Mouse (Mus musculus) megakaryocyte-erythroid progenitor cell, adult 5-6 weeks (primary cell): ENCODE measurements around the gene Cops2. TPM values are rescaled to one million over a fixed set of nuclear protein-coding genes. Genes with fewer than 3 reads are reported as not detected.

Experiments
- ATAC-seq: replicated peaks from 2 replicates; pipeline ENCODE4 v1.8.0; 2016; ENCODE audit warnings: mild to moderate bottlenecking, inconsistent platforms; ENCODE audit not compliant: severe bottlenecking, poor library complexity, low FRiP score, low TSS enrichment
- total RNA-seq, 2 experiments: library from RNA; stranded (forward) in 1 of 2; stranded (reverse) in 1 of 2; fragments of 200-1000, 215-1000 nt in 1 of 2; fragments of >200 nt in 1 of 2; fragmentation: Nextera tagmentation in 1 of 2; gene quantifications; 2 replicates each; pipeline ENCODE4 v1.2.3; 2014 to 2017

The Cops2 gene
- total RNA-seq (2014; fragmentation: Nextera tagmentation), result 82.2 and 102 TPM in 2 replicates
- total RNA-seq (2017), result 156 and 313 TPM in 2 replicates

DNA sequence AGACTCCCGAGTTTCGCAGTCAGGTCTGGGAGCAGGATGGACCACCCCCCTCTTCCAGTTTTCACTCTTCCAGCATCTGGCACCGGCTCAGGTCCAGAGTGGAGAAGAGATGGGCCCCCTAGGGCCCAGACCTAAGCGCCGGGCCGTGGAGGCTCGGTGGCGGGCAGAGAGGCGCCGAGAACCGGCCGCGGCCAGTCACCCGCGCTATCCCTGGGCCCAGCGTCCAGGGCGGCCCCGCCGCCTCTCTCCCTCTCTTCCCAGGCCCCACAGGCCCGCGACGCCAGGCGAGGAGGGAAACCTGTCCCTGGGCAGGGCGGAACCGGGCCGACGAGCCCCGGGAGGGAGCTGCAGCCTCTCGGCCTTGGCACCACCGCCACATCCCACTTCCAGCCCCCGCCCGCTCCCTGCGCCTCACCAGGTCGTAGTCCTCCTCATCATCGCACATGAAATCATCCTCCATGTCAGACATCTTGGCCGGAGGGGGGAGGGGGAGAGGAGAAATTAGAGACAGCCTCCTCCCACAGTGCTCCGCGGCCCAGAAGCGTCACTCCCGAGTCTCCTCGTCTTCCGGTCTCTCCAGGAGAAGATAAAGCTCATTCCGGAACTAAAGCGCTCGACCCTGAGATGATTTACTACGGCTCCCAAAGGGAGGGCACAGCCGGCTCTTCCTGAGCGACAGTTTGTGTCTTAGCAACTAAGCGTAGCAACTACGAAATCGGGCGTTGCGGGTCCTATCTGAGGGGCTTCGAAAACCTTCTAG is at the start of gene Cops2, which contains the start of gene Galk2:
TSS of gene Cops2 (minus strand) at position 619 of the 760 bp plus-strand sequence.
TSS of gene Galk2 (plus strand) at position 589 of the 760 bp plus-strand sequence.
- ATAC-seq, result peak; percentile 98

GRCm38 (mm10) chr2:125907580-125908255 is 48.8 kb upstream of the Cops2 start:
- peak; percentile 78 for ATAC-seq

GRCm38 (mm10) chr2:125906407-125907066 is 47.6 kb upstream of the Cops2 start:
- ATAC-seq, result no peak

DNA sequence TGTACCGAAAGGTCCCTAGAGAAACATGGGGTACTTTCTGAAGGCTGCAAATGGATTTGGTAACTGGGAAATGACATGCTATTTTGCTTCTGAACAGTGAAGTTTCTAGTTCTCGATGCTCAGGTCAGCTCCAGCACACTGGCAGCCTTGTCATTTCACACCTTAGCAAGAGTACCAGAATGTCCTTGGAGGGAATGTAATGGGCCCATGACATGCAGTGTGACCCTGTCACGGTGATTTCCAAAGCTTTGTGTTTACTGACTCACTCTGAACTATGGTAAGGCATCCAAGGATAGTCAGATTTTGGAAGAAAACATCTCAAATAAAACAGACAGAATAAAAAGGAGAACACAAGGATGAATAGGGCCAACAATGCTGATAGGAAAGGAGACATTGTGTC is 42.5 kb upstream of the Cops2 start:
- ATAC-seq, result no peak

DNA sequence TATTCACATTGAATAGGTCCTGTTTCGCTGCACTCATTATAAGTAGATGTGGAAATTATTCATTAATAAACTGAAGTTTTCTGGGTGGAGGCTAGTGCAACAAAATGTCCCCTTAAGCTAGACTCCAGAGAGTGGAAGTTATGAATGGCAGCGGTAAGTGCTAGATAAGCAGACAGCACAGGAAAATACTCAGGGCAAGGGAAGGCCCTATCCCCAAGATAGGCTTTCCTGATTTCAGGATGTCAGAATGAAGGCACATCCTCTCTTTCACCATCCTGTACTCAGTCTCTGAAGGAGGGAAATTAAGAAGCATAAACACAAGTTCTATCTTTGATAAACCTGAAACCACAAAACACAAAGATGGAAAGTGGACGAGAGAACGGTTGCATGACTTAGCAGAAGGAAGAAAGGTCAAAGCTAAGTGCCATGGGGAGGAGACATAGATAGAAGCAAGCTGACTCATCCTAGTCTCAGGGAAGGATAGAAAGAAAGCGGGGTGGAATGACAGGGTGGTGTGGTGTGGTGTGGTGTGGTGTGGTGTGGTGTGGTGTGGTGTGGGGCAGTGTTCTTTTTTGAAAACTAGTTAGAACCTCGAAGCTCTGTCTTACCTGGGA is 42.0 kb upstream of the Cops2 start:
- peak; percentile 91 for ATAC-seq

DNA sequence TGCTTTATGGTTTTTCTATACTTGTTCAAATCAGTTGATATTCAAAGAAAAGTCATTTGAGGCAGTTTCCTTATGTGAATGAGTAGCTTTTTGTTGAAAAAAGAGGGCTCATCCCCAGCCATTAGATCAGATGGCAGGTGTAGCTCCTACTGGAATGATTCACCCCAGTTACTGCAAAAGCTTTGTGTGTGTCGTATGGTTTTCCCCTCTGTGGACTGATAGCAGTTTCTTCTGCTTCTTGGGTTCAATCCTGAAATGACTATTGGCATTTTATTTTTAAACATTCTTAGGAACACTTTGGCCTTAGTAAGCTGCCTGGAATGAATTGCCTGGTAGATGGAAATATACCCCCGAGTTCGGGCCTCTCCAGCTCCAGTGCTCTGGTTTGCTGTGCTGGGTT is 37.4 kb upstream of the Cops2 start:
- no peak for ATAC-seq

- ATAC-seq, result no peak
Measured at GRCm38 (mm10) chr2:125895099-125895498, 36.2 kb upstream of the Cops2 start.

GRCm38 (mm10) chr2:125893096-125893495 is 34.2 kb upstream of the Cops2 start:
- ATAC-seq, result 0 out of 2 replicates have a peak, but pooled peaks have one; percentile 61

GRCm38 (mm10) chr2:125885891-125886576 is 27.1 kb upstream of the Cops2 start:
- no peak for ATAC-seq

DNA sequence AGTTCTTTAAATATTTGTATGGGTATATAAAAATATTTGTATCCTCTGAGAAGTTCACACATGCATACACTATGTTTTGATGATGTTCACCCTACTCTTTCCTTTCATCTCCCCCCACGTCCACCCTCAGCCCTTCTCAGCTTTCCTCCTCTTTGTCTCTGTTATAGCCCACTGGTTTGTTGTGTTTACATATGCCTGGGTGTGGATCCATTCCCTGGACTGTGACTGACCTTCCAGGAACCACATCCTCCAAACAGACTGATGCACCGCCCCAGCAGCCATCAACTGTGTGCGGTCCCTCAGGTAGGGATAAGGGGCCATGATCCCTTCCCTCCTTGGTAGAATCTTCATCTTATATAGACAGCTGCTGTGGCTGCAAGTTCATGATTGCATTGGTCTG is 11.2 kb upstream of the Cops2 start:
- no peak for ATAC-seq

GRCm38 (mm10) chr2:125868301-125868700 is 9.4 kb upstream of the Cops2 start:
- ATAC-seq, result no peak

- peak; percentile 65 for ATAC-seq
Measured at GRCm38 (mm10) chr2:125866058-125866740, 7.3 kb upstream of the Cops2 start.

DNA sequence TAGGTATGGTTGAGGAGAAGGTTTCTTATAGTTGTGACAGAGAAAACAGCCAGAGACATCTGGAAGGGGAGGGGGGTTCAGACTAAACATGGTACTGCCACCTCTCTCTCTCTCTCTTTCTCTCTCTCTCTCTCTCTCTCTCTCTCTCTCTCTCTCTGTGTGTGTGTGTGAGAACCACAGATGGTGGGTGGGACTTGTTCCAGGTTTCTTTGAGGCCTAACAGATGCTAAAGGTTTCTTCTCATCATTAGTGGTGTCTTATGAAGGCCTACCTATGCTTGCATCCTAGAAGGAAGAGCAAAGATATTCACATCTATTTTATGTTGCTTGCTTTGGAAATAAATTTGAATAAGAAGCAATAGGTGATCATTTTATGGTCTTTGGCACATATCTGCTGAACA is 6.6 kb upstream of the Cops2 start:
- no peak for ATAC-seq

DNA sequence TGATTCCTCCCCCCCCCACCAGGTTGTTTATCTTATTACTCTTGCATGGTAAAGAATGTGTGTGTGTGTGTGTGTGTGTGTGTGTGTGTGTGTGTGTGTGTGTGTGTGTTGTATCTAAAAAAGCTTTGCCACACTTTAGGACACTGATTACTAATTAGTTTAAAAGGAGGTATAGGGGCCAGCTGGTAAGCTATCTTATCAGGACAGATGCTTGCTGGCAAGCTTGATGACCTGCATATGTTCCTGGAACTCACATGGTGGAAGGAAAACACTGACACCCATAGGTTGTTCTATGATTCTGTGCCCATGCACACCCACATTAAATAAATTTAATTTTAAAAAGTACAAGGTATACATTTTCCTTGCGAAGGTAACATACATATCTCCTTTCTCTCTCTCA is 5.6 kb upstream of the Cops2 start:
- peak; percentile 72 for ATAC-seq

DNA sequence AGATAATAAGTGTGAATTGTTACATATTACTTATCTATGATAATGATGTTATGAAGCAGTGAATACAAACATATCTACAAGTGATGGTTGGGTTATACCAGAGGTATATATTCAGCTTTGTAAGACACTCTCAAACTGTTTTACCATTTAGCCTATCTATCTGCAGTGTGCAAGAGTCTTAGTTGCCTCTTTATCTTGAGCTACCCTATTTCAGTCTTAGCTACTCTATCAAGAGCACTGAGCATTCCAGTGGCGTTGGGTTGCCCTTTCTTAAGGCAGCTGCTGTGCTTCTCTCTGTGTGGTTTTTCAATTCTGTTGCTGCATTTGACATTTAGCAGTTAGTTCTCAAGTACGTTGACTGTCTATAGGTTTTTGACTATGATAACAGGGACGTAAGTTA is 4.9 kb upstream of the Cops2 start:
- ATAC-seq, result 0 out of 2 replicates have a peak, but pooled peaks have one; percentile 16

- no peak for ATAC-seq
Measured at GRCm38 (mm10) chr2:125857707-125858106, 1.2 kb downstream of the Cops2 start.

- ATAC-seq, result peak; percentile 97
Measured at GRCm38 (mm10) chr2:125851237-125851636, 7.7 kb downstream of the Cops2 start.

DNA sequence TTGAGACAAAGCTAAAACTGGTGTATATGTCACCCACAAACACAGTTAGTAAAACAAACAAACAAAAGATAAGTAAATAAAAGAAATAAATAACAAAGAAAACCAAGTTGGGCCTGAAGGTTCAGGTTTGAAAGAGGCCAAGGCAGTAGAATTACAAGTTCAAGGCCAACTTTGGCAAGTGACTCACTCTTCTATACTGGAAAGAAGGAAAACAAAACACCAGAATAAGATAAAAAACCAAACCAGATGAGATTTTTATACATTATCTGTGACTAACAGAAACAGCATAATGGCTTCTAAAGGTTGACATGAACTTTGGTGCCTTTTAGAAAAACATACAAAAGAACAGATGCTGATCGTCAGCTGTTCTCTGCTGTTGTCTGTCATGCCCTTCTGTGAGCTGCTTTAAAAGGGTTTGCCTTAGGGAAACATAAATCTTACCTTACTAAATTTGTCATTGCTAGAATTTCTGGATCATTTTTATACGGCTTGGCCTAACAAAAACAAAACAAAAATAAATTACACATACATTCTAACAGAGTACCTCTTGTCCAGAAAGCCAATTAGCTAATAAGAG is 20.1 kb downstream of the Cops2 start:
- no peak for ATAC-seq
